Mouse (Mus musculus) mature B cell (primary cell): Measurements from ENCODE around the gene Cpox.

Experiments used
- in situ Hi-C: fragments of 300-500 bp; cut with MboI; formaldehyde crosslinking; loops from 2 replicates; pipeline ENCODE4 v1.14.3; 2019

The Cpox gene

DNA sequence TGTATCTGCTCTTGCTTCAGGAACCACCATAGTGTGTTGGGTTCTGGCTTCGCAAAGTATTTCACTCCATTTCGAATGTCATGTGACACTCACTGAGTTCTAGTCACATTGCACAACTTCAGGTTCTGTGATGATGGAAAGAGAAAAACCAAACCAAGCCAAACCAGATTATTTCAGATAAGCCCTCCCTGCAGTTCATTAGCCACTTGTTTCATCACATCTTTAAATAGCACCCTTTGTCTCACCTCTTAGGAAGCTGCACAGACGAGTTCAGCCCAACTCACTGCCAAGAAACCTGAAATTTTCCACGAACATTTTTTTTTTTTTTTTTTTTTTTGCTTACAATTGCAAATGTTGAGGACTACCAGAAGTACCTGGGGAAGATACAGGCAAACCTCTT, 76.6 kb downstream of the Cpox start:
- in situ Hi-C loops, result no loop called here

DNA sequence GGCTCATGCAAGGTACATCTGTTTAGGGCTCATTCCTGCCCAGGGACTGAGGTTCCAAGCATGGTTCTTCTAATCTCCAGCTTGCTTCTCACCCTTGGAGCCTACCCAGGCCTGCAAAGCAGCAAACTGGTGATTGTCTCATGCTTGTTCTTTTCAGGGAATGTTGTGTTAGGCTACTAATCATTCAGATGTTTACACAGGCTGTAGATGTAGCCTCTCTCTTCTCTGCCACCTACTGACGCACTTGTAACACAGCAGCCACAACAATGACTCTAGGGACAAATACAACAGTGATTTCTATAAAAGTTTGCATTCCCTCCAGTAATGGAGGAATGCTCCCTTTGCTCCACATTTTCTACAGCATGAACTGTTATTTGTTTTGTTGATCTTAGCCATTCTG, 81.2 kb downstream of the Cpox start:
- in situ Hi-C loops, result no loop called here

DNA sequence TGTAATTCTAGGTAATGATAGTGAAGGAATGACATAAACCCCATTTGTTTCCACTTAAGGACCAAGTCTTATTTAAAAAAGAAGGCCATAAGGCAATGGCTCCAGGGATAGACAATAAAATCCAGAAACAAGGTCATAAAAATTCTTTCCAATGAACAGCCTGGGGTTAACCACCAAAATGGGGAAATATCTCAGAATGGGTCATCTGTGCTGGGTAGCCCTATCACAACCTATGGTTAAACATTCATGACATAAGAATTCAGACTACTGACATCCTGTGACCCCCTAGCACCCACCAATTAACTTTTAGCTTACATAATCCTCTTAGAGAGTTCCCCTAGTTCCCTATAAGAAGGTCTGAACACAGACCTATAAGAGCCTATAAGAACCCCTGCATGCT, 86.1 kb downstream of the Cpox start:
- in situ Hi-C loops, result no loop called here

DNA sequence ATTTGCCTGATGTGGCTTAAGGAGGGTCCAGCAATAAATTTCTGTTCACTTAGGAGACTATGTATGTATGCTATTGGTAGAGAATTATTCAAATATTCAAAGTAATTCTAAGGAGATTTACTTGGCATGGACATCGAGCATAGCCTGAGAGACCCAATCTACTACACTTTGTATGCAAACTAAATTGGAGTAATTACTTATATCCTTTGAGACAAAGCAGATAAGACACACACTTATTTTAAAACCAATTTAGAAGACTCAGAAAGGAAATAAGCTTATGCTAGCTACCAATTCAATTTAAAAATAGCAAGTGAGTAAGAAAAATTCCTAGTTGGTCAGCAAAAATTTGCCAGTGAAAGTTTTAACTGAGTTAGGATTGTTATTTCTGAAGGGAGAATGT, 93.0 kb downstream of the Cpox start, which contains the start of gene Olfr172:
Olfr172 (minus strand) TSS at position 101 of the 400 bp plus-strand sequence.
- in situ Hi-C loops, result no loop called here
